Mouse (Mus musculus) mouse embryonic stem cell (cell line): ENCODE measurements around the gene Azin2.

ENCODE experiments used
- in situ Hi-C, 2 experiments: fragments of 300-500 bp; cut with MboI; formaldehyde crosslinking; loops; 1 replicate in 1 of 2; 3 replicates in 1 of 2; pipeline ENCODE4 v1.14.3; 2019 to 2020; ENCODE audit warnings: low sequenced_read_pairs in 2 of 2, low pct_unique_long_range_greater_than_20kb in 1 of 2, mixed read lengths in 1 of 2; ENCODE audit not compliant: unreplicated experiment in 1 of 2

The Azin2 gene

DNA sequence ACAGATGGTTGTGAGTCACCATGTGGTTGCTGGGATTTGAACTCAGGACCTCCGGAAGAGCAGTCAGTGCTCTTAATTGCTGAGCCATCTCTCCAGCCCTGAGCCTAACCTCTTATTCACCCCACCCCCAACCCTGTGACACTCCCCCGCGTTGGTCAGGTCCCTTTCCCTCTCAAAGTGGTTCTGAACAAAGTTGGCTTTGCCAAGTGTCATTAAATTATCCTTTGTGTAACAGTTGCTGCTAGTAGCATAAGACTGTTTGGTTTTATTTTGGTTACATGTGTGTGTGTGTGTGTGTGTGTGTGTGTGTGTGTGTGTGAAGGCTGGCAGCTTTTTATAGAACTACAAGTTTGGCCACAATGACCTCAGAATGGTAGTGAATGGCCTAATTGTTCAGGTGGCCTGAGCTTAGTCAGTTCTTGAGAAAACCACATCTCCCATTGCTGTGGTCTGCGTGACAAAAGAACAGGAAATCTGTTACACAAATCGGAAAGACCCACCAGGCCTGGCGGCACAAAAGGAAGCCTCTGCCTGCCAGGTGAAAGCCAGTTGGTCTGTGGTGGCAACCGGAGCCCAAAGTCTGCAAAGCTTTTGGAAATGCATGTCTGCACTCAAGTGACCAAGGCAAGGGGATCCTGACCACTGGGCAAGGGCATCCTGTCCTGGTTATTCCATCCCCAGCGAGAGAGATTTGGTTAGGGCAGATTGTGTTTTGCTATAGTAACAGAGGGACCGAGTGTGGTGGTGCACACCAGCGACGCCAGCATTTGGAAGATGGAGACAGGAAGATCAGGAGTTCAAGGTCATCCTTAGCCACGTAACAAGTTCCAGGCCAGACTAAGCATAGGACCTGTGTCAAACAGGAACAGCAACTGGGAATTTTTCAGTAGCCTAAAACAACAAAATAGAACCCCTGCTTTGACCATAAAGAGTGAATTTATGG lies 18.9 kb upstream of the Azin2 start:
- in situ Hi-C loops = no loop called here

DNA sequence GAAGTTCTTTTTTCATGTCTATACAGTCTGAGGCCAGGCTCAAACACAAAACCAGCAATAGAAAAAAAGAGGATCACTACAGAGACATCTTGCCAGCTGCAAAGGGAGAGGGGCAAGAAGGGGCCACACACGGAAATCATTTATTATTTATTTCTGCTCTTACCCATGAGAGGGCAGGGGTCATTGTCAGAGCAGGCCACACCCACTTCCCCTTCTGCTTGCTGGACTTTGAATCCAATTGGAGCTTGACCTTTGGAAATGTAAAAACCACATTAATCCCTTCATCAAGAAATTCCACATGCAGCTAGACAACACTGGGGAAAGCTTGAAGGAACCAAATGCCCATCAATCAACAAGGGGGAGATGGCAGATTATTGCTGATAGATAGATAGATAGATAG lies 16.4 kb upstream of the Azin2 start:
- in situ Hi-C loops = no loop called here

DNA sequence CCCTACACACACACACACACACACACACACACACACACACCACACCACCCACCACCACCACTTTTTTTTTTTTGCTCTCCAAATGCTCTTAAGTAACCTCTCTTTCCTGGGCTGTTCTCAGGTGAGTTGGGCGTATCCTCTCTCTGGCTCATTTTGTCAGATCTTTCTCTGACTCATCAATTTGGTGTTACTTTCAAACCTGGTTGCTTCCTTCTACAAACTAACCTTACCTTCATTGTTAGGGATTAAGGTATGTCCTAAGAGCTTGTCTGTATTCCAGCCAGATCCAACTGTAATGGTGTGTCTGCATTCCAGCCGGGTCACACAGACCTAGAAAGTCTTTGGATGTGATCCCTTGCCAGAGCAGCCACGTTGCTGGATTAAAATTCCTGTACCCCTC lies 15.0 kb upstream of the Azin2 start:
- in situ Hi-C loops = no loop called here

DNA sequence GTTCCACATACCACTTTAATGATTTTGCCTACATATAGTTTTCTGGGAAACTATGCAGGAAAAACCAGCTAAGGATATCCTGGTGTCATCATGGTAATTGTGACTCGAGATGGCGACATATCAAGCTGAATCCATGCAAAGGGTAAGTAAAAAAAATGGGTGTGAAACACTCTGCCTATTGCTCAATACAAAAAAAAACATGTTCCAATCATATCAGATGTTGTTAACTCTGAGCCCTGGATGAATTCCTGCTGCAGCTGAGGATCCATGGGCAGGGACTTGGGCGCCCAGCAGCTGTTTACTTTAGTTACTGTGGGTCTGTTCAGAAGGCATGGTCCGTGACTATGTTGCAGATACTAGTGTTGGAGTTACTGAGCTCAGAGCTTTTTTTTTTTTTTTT lies 14.3 kb upstream of the Azin2 start:
- in situ Hi-C loops = no loop called here

DNA sequence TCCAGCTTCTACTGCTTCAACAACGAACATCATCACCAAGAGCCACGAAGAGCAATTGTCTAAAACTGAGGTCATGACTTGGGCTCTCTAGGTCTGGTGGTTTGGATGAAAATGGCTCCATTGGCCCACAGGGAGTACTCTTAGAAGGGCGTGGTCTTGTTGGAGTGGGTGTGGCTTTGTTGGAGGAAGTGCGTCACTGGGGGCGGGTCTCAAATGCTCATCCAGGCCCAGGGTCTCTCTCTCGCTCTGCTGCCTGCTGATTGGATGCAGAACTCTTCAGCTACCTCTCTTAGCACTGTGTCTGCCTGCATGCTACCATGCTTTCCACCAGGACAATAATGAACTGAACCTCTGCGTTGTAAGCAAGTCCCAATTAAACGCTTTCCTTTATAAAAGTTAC lies 12.4 kb upstream of the Azin2 start:
- in situ Hi-C loops = no loop called here

DNA sequence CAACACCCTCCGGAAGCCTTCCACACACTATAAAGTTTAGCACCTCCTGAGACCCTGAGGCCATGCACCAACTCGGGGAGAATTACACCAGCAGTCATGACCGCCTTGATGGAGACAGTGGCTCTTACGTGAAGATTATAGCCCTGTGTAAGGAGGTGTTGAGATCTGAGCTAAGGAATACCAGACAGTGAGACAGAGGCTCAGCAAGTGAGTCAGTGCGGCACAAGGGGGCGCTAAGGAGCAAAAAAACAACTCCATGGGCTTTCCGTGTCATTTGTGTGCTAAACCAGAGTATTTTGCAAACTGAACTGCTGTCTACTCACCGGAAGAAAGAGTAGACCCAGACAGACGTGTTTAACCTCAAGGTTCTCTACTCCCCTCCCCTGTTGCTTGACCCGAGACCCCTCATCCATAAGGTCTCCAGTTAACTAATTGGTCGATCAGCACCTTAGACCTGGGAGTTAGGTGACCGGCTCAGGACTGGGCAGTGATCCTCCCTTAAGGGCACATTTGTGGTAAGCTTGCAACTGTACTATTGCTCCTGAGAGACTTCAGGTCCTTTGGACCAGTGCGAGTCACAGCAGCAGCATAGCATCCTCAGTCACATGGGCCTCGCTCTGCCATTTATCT lies 8.9 kb upstream of the Azin2 start:
- in situ Hi-C loops = no loop called here

DNA sequence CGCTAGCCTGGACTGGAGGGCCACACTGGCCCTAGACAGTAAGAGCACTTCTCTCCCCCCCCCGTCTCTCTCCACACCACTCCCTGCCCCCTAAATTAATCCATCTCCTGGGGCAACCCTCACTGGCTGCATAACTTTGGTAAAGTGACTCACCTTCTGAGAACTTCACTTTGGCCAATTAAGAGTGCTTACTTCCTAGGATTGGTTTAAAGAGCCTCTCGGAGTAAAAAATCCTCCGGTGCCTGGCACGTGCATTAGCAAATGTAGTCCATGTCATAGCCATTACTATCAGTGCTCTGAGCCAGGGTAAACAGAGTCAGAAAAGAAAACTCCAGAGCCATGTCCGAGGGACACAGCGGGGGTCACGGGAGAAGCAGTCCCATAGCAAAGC lies 8.2 kb upstream of the Azin2 start:
- in situ Hi-C loops = no loop called here

DNA sequence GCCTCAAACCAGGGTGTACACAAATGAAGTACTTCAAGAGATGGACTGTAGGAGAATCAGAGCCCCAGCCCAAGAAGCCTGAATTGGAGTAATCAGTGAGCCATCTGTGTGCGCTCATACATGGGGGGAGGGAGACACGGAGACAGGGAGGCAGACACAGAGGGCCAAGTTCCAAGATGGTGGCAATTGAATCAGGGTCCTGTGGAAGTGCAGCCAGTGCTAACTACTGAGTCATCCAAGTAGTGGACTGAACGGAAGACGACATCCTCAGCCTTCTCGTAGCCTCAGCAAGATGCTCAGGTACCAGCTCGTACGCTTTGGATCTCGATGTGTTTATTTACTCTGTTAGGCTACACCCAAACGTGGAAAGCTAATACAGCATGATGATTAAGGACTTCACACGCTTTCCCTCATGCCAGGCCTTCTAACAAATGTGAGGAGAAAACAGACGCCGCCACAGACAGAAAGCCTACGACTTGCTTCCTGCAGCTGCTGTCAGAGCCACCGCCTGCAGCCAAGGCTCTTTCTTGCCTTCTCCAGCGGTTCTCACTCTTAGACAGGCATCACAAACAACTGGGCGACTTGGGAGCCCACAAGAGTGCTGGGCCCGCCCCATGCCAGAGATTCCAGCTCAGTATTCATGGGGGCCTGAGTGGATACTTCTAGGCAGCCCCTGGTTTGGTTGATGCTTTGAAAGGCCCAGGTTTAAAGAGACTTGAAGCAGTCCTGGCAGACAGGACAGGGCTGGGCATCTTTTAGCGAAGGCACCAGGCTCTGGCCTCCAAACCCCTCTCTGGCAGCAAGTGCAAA lies 7.6 kb upstream of the Azin2 start:
- in situ Hi-C loops = no loop called here

DNA sequence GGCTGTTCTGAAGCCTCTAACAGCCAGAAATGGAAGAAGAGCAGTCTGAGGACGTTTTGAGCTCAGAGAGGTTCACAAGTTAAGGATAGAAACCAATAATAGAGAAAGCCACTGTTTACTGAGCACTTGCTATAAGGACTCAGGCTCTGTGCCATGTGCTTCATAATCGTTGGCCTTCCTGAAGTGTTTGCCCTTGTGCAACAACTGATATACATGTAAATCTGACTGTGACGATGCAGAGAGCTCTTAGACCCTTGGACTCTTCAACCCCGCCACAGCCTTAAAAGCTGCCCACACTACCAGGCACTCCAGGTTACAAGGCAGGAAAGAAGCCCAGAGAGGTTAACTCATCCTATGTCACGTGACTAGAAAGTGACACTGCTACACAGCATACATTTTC lies 6.8 kb upstream of the Azin2 start:
- in situ Hi-C loops = no loop called here

DNA sequence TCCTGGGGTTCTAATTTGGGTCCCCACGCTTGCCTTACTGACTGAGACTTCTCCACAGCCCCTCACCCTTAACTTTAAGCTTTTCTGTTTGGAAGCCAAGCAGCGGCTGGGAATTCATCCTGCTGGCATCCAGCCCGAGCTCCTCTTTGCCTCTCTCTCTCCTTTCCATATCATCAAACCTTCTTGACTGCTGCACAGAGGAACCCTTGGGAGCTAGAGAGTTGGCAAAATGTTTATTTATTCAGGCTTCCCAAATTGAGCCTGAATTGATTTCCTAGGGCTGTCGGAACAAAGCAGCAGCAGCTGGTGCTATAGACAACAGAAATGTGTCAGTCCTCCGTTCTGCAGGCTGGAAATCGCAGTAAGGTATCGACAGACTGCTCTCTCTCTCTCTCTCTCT lies 4.5 kb upstream of the Azin2 start:
- in situ Hi-C loops = no loop called here

DNA sequence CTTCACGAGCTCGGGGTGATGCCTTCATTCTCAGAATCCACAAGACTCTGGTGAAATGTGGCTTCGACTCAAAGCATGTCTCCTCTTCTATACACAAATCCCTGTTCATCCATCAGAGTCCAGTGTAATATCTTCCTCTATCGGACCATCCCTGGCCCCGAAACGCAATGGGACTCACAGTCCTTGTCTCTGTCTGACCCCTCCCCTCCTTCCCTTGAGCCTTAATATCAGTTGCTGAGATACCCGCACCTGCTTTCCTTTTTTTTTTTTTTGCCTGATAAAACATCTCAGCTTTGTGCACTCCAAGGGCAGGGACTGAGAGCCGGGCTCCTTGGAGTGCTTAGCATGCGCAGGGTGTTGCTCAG lies 666 bp upstream of the Azin2 start:
- in situ Hi-C loops = no loop called here

DNA sequence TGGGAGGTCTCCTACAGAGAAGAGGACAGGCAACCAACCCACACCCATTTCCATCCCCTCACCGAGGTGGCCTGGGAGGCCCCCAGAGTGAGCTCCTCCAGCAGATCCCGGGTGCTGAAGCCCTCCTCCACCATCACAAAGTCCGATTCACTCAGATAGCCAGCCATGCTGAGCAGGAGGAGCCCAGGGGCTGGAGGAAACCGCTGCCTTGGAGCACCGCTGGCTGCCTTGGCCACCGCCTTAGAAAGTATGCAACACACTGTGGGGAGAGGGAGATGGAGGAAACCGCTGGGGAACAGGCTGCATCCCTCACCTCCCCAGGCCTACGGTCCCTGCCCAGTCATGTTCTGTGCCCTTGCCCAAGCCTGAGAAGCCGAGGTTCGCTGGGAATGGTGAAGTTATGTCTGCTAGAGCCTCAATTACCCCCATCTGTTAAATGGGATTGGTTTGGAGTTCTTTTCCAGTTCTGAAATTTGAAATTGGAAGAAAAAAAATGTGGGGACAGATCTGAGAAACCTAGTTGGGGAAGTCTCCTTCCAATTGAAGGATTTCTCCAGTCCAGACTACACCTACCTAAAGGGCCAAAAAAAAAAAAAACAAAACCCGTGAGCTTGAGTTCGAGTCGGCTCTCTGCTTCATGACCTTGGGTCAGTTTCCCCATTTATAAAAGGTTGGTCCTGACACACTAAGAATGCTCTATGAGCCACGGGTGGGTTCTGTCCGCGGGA lies 777 bp downstream of the Azin2 start:
- in situ Hi-C loops = no loop called here

DNA sequence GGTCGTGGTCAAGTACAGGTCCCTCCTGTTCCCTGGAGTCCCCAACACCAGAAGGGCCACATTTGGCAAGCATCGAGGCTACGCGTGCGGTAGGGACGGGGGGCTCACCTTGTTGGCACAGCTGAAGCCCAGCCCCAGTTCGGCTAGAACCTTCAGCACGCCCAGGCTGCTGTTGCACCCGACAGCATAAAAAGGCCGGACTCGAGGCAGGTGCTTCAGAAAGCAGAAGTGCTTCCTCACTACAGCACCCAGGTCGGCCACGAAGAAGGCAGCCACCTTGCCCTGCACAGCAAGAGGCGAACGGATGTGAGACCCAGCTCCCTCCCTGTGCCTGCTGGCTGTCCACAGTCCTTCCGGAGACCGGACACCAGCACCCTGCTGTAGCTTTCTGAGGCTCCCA lies 2.6 kb downstream of the Azin2 start:
- in situ Hi-C loops = loop anchor here in 1 of 2 experiments (5.0 kb wide), 1 partner anchor 128 kb away; no protein-coding TSS in a partner anchor

DNA sequence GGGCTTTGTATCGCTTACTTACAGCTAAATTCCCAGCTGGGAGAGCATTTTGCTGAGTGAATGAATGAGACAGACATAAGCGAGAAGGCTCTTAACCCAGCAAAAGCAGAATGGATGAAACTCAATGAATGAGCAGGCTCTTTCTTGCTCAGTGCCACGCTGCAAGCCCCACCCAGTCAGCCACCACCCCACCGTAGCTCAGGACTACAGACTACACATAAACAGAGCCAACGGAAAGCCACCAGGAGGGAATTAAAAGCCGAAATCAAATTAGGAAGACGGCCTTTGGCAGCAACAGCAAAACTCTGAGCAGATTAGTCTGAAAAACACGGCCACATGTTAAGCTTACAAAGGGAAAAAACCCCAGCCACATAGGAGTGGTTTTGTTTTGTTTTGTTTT lies 3.4 kb downstream of the Azin2 start:
- in situ Hi-C loops = loop anchor here in 1 of 2 experiments (5.0 kb wide), 1 partner anchor 128 kb away; no protein-coding TSS in a partner anchor

DNA sequence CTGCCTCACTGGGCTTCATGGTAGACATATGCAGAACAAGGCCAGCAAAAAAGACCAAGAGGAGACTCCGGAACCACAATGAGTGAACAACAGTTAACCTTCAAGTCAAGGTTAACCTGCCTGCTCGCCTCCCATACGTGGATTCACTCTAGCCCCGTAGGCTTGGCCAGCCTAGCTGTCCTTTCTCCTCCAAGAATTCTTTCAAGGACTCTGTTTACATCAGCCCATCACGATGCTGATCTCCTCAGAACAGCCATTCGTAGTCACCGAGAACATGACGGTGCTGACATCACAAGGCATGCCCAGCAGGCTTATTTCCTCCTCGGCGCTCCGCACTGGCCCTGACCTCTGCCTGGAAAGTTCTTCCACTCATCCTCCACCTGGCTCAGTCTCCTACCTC lies 4.1 kb downstream of the Azin2 start:
- in situ Hi-C loops = loop anchor here in 1 of 2 experiments (5.0 kb wide), 1 partner anchor 129 kb away; no protein-coding TSS in a partner anchor

DNA sequence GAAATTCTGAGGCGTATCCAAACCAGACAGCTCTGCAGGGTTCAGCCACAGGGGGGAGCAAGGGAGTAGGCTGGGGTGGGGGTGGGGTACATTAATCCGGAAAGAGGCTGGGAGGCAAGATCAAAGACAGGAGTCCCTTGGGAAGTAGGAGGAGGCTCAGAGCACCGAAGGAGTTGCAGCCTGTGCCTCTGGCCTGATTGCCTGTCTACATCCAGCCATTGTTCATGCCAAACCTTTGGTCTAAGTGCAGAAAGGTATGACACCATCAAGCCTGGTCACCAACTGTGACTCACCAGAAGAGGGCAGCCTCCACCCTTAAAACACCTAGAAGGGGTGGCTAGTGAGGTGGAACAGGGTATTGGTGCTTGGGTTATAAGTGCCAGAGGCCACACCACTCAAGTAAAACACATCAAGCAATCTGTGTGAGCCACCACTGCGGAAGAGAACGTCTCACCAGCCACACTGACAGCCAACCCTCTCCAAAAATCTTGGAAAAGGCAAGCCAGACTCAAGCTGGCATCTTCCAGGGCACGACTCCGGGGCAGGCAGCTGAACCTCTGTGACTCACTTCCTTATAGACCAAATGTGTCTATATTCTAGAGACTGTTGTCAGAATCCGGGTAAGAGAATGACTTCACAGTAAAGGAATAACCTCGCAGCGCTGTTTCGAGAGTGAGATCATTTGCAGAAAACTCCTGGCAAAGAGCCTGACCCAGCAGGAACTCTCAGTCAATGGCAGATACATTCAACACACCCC lies 4.9 kb downstream of the Azin2 start:
- in situ Hi-C loops = loop anchor here in 1 of 2 experiments (5.0 kb wide), 1 partner anchor 130 kb away; no protein-coding TSS in a partner anchor

DNA sequence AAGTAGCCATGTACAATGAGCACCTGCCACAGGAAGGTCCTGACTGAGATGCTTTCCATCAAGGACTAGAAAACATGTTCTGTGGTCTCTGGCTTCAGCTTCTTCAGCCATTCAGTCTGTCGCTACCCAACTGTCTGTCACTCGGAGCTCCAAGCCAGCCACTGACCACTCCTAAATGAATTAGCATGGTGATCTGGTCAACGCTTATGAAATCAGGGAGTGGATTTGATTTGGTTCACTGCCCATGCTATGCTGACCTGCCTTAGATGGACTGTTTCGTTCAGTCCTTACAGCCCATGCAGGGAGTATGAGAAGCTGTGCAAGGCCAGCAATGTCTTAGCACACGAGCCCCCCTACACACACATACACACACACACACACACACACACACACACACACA lies 8.4 kb downstream of the Azin2 start:
- in situ Hi-C loops = loop anchor here in 1 of 2 experiments (5.0 kb wide), 1 partner anchor 133 kb away; no protein-coding TSS in a partner anchor

DNA sequence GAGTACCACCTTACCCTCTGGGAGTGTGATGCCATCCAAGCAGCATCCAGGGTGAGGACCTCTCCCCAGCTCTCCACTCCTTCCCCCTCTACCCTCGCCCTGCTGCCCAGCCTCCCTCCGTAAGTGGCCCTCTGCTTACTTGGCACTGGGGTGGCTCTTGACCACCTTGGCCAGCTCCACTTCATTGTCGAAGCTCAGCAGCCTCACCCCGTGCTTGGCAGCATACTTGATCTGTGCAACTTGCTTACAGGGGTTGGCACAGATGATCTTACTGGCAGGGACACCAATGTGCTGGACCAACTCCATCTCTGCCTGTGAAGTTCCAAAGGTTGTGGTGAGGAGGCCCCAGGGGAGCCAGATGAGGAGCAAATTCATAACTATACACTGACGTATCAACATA lies 11.8 kb downstream of the Azin2 start:
- in situ Hi-C loops = loop anchor here in 1 of 2 experiments (5.0 kb wide), 1 partner anchor 137 kb away; no protein-coding TSS in a partner anchor
